Mouse (Mus musculus): ENCODE data around the gene B3gnt5.
"Not testable (repeated sequence)": the region's sequence is repeated elsewhere in the genome, so short reads cannot be mapped to it uniquely, and the experiment has no call there.

Gene B3gnt5

DNA sequence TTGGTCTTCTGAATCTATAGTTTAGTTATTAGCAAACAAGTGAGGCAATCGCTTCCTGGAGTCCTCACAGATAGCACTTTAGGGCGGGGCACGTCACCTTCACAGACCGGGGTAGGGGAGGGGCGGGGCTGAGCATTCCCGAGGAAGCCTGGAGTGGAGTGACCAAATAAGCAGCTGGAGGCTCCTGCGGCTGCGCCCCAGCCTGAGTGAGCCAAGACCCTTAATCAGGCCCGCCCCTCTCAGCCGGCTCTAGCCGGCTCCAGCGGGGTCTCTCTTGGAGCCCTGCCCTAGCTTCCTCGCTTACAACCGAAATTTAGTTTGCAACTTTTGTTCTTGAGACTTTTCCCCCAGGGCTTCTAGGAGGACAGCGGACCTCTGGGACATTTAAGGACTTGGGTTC, at the start of gene B3gnt5:
B3gnt5 (plus strand) TSS at position 135 of the 400 bp plus-strand sequence.
- DNase-seq (ENCODE audit: low spot score), result no peak

DNA sequence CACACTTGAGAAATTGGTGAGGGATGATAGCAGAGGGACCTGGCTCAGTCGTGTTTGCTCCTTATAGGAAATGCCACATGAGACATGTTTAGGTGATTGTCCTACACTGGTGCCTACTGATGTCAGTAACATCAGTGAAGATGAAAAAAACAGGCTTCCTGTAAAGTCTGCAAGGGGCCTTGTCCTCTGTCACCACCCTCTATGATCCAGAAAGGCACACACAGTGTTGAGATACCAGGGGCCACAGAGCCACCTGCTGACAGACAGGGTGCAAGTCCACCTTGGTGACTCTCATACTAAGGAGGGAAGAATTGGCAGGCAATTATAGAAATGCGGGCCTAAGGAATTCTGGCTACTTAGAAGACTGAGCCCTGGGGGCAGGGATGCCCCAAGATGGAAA, 39.0 kb upstream of the B3gnt5 start:
- DNase-seq (ENCODE audit: low spot score), result no peak

DNA sequence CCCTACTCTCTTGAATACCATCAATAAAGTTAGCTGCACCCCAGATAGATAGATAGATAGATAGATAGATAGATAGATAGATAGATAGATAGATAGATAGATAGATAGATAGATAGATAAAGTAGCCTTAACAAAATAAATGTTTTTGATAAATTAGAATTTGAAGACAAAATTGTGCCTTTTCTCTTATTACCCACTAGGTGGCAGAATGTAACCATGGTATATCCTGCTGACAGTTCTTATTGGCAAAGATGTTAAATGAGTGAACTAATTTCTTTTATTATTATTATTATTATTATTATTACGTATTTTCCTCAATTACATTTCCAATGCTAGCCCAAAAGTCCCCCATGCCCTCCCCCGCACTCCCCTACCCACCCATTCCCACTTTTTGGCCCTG, 35.9 kb upstream of the B3gnt5 start:
- DNase-seq (ENCODE audit: low spot score), result not testable (repeated sequence)

DNA sequence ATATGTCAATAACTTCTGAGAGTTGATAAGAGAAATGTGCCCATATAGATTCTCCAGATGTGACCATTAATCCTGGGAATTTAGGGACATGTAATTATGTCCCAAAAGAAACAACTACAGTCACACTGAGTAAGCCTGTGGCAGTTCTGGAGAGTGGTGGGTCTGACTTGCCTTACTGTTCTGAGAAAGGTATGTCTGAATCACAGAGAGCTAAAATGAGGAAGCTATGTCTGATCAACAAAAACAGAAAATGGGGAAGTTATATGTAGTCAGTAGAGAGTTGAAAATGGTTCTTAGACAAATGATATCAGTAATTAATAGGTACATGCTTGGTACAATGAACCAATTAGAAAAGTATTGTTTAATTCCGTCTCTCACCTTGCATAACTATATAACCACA, 27.1 kb upstream of the B3gnt5 start:
- DNase-seq (ENCODE audit: low spot score), result no peak

DNA sequence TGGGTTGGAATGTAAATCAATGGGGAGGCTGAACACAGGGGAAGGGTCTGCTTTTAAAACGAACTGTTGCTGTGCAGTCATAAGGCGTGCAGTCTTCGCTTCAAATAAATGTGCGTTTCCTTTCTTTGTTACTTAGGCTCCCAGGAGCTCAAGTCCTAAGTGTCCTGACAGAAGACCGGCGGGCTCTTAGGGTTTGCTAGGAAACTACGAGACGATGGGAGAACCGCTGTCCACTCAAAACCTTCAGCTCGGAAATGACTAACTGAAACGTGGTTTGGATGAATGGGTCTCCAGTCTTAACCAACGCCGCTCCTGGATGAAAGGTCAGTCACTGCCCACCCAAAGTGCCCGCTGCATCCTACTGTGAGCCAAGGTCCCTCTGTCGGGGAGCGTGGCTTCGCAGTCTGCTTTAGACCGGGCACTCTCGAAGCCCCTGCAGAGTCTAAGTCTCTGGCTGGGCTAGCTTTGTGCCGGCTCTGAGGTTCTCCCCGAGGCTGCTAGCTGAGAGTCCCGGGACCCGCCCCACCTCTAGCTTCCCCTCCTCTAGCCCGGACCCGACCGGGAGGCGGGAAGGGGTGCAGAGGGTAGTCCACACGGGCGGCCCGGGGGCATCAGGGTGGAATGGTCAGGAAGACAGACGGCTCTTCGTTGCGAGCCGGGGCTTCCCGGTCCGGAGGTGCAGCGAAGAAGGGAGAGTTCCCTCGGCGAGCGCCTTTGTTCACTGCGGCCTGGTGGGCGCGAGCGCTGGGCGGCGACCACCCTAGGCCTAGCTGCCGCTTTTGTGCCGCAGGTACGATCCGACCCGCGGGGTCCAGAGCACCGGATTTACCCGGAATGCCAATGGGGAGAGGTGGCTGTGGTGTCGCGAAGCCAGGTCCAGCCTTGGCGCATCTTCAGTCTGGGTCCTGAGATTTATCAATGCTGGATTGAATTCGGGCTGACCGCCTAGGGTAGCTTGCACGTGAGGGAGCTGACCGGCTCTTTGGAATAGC, 793 bp downstream of the B3gnt5 start:
- DNase-seq (ENCODE audit: low spot score), result no peak

DNA sequence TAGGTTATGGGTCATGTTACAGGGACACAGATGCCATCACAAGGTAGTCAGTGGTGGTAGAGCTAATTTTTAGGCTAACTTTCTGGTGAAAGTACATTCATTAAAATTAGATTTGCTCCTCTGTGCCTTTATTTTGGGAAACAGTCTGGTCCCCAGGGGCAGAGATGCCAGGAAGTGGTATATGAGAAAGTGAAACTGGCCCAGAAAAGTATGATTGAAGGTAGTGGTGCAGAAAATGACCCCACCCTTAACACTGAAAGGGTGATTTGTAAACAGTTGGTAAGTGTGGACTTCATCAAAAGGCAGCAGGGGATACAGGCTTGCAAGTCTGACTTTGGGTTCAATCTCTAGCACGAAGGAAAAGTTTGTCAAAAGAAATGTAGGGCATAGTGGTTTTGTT, 1.7 kb downstream of the B3gnt5 start:
- DNase-seq (ENCODE audit: low spot score), result no peak

DNA sequence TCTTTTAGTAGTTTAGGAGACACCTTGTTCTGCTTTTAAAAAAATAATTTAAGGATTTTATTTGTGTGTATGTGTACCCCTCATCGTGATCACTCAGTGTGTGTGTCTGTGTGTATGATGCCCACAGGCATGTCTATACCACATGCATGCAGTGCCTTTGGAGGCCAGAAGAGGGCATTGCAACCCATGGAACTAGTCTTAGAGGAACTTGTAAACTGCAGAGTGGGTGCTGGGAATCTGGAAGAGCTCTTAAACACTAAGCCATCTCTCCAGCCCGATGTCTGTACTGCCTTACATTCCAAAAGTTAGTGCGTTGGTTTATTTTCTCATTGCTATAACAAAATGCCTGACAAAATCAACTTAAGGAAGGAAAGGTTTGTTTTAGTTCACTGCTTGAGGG, 6.1 kb downstream of the B3gnt5 start:
- no peak for DNase-seq (ENCODE audit: low spot score)

DNA sequence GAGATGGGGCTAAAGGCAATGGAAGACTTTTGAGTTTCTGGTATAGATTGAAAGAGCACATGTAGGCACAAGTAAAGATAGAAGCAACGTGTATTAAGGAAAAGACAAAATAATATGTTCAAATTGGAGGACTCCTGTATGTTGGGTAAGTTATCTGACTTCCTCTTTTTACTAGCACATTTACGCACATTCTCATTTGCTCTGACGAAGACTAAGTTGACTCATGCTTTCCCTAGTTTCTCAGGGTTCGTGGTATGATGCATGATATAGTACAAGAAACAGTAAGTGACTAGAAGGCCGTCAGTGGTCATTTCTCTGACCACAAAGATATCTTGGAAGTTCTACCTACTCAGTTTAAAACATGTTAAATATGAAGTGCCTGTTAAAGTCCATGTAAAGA, 8.0 kb downstream of the B3gnt5 start:
- no peak for DNase-seq (ENCODE audit: low spot score)

DNA sequence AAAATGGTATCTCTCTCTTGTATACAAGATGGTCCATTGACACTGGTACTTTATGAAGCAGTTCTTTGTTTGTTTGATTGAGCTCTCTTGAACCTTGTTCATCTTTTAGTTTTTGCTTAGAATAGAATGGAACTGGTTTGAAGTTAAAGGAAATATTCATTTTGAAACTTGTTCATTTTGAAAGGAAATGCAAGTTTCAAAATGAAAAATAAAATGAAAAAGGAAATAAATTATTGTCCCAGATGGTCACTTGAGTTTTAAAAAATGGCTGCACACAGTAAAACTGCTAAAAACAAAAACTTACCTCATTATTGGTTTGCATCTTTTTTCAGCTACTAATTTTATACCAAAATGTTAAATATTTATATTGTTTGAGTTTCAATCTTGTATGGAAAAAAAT, 12.0 kb downstream of the B3gnt5 start:
- no peak for DNase-seq (ENCODE audit: low spot score)

DNA sequence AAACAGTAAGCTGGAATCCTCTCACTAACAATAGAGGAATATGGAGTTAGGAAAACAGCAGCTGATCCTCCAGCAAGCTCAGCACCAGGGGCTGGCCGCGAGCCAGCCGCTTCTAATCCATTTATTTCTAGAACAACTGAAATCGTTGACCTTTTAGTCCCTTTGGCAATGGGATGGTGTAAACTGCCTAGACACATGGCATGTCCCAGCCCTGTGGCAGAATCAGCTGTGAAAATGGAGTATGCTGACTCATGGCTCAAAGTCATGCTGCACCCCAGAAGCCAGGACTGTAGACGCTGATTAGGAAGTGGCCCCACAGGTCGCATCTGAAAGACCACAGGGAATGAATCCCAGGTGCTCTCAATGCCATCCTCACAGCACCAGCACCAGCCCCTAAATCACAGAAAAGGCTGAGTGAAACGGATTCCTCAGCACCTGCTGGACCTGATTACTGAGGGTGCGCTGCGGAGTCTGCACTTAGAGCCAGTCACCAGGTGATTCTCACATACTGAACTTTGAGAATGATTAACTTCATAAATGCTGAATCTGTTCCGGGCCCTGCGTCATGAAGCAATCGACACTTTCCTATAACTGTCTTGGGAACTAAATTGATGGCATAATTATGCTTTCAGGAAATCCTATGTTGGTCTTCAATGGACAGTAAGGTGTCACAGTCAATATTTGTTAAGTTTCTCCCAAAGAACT, 26.5 kb downstream of the B3gnt5 start:
- DNase-seq (ENCODE audit: low spot score), result no peak

DNA sequence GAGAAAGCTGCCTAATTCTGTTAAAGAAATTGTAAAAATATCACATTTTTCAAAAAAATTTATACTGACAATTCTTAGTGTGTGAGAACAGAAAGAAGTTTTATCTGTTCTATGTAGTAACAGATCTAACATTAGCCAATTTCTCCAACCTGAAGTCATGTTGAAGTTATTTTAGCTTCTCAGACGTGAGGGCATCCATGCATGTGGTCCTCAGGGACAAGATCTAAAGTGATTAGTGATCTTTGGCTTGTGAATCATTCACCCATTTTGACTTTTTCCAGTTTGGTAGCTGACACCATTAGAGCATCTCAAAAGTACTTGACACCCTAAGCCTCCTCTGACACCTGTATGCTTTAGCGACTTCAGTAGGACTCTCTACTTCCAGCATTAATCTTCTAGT, 29.9 kb downstream of the B3gnt5 start:
- no peak for DNase-seq (ENCODE audit: low spot score)

DNA sequence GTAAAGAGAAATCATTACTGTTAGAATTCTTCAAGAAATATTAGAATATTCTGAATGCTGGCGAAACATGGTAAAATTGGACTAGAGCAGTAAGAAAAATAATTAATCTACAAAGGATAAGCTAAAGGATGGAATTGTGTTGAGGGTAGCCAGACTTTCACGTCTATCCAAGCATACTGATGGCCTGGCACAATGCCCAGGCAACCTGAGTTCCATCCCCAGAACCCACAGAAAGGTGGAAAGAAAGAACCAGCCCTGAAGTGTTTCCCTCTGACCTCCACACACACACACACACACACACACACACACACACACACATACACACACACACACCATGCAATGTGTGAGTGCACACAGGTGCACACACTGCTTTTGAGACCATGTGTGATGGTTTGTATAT, 58.8 kb downstream of the B3gnt5 start:
- DNase-seq (ENCODE audit: low spot score), result no peak

Data from layer of hippocampus, adult 9-10 months (tissue).